Mouse (Mus musculus) cortical plate, adult 2 months (tissue): ENCODE data around the gene Faf1.

Experiments
- CTCF ChIP-seq: fragments of 200-500 bp; IDR thresholded peaks from 2 replicates; pipeline ENCODE4 v1.5.1; 2011; ENCODE audit warnings: mild to moderate bottlenecking, control low read depth, low read length; ENCODE audit not compliant: insufficient read depth; ENCODE audit errors: extremely low read depth
- POLR2A ChIP-seq: fragments of 200-500 bp; IDR thresholded peaks from 2 replicates; pipeline ENCODE4 v1.6.1; 2011; ENCODE audit warnings: mild to moderate bottlenecking, low read length, control low read depth; ENCODE audit not compliant: insufficient read depth; ENCODE audit errors: extremely low read depth

DNA sequence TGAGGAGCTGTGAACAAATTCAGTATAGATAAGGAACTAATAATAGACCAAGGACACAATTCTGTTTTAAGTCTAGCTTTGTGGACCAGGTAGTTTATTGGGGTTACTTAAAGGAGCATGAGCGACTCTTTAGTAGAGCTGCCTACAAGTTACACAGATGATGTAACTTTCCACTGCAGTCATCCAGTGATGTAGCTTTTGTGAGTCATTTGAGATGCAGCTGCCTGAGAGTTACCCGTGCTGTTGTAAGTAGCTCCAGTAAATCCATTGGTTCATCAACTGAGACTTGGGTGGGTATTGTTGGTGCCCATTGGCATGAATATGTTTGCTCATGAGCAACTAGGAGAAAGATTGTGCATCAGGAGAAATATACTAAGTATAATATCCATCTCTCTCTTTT lies 29.0 kb downstream of the Faf1 start:
- TF ChIP-seq POLR2A (no peak), CTCF (no peak)
